Mouse (Mus musculus) olfactory bulb, adult 2 months (tissue): Measurements from ENCODE around the gene Ppp1r13l. TPM values are rescaled to one million over a fixed set of nuclear protein-coding genes. Genes with fewer than 3 reads are reported as not detected.

Experiments used
- H3K27ac ChIP-seq: fragments of 200-500 bp; 2 replicates; pipeline ENCODE4 v1.5.1; 2012; ENCODE audit warnings: low read depth, low read length; ENCODE audit not compliant: insufficient read depth
- H3K4me1 ChIP-seq: fragments of 200-500 bp; 2 replicates; pipeline ENCODE4 v1.6.1; 2012; ENCODE audit warnings: low read length; ENCODE audit not compliant: control insufficient read depth, insufficient read depth
- H3K4me3 ChIP-seq: fragments of 200-500 bp; 2 replicates; pipeline ENCODE4 v1.5.1; 2012; ENCODE audit warnings: mild to moderate bottlenecking, low read depth, low read length, moderate library complexity; ENCODE audit not compliant: insufficient read depth
- CTCF ChIP-seq: fragments of 200-500 bp; IDR thresholded peaks from 2 replicates; pipeline ENCODE4 v1.5.1; 2012; ENCODE audit warnings: low read depth, mild to moderate bottlenecking, low read length, moderate library complexity; ENCODE audit not compliant: insufficient read depth
- POLR2A ChIP-seq: fragments of 200-500 bp; IDR thresholded peaks from 2 replicates; pipeline ENCODE4 v1.6.1; 2012; ENCODE audit warnings: mild to moderate bottlenecking, low read depth, low read length, moderate library complexity; ENCODE audit not compliant: insufficient read depth
- WGBS: fragments of 180-500 bp; shearing (Covaris S2); methylation state at CpG from one replicate; pipeline ENCODE4 v1.1.7; 2018; 5-methylcytosine and 5-hydroxymethylcytosine counted together
- polyA plus RNA-seq: library from polyadenylated mRNA; stranded (reverse); fragments of >200 nt; gene quantifications from 2 replicates; pipeline ENCODE4 v1.2.4, GENCODE M21; 2012; ENCODE audit warnings: low replicate concordance; ENCODE audit not compliant: missing spikeins, insufficient read depth, insufficient read length

The Ppp1r13l gene
- polyA plus RNA-seq, 1 experiment = not detected

- 75% methylated on average over 18 of the region's 18 CpGs for WGBS
- TF ChIP-seq POLR2A = no peak
- Histone ChIP-seq H3K4me3 (no peak overlapping the region), H3K4me1 (no peaks in the 10 kb centered on the region), H3K27ac (no peak overlapping the region)
Observed at GRCm38 (mm10) chr7:19375368-19375767, 15.8 kb downstream of the Ppp1r13l start.

DNA sequence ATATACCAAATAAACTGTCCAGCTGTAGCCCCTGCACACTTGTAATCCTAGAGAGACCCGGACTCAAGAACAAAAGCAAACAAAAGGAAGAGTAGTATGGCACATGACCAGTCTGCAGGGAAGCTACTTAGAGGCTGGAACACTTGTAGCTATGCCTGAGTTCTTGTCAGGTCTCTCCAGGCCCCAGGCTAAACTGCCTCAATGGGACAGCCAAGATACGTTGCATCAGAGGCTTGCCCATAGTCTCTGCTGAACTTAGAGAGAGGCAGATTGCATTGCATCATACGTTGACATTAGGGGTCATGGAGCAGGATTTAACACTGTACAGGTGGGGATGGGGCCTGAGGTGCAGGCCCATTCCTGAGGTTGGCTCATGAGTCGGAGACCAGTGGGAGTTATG is 16.5 kb downstream of the Ppp1r13l start:
- H3K4me1 ChIP-seq = no peaks in the 10 kb centered on the region
- H3K4me3 ChIP-seq = no peak overlapping the region
- H3K27ac ChIP-seq = no peak overlapping the region
- TF ChIP-seq CTCF (no peak), POLR2A (no peak)
- WGBS = 92% methylated on average over 4 of the region's 4 CpGs

DNA sequence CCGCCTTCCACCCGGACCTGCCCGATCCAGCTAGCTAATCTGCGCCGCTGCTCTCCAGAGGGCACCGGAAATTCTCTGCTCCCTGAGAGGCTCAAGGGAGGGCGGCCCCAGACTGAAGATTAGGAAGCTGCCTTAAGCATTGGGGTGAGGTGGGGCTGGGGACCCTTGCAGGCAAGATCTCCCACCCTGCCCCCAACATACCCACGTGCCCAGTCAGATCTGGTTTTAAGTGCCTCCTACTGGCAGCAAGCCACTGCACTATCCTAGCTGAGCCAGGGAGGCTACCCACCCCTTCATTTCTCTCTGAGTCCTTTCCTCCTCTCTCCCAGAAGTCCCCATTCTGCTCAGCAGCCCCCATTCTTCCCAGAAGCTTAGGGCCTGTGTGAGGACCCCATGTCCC is 18.5 kb downstream of the Ppp1r13l start:
- TF ChIP-seq CTCF (no peak), POLR2A (no peak)
- WGBS = 75% methylated on average over 8 of the region's 8 CpGs
- H3K4me3 ChIP-seq = no peak overlapping the region
- H3K27ac ChIP-seq = no peak overlapping the region
- no peaks in the 10 kb centered on the region for H3K4me1 ChIP-seq

- no peak within 1 kb of the TSS for H3K27ac ChIP-seq
- H3K4me3 ChIP-seq = peak within 1 kb of the TSS; percentile 94
- H3K4me1 ChIP-seq = peaks cover 8% of the 10 kb centered on the region
- TF ChIP-seq CTCF = no peak
- TF ChIP-seq POLR2A = peak; percentile 50; the same call in 1 of the 2 replicates
- 6% methylated on average over 44 of the region's 48 CpGs for WGBS
Observed at GRCm38 (mm10) chr7:19381377-19382165, 22.0 kb downstream of the Ppp1r13l start, which contains the start of gene Ercc2. Ercc2 (plus strand) TSS chr7:19382010.

DNA sequence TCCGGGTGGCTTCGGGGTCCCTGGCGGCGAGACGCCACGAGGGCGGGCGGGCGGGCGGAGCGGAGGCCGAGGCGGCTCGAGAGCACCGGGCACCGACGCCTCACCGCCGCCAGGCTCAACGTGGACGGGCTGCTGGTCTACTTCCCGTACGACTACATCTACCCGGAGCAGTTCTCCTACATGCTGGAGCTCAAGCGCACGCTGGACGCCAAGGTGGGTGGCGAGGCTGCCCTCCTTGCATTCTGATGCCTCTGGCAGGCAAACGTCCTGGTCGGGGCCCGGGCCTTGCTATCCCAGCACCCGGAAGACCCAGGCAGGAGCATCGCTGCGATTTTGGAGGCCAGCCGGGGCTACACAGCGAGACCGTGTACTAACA is 22.6 kb downstream of the Ppp1r13l start:
- under 1% methylated on average over 29 of the region's 37 CpGs for WGBS
- no peak overlapping the region for H3K27ac ChIP-seq
- H3K4me1 ChIP-seq = peaks cover 8% of the 10 kb centered on the region
- TF ChIP-seq POLR2A = no peak
- TF ChIP-seq CTCF = no peak
- H3K4me3 ChIP-seq = peak overlapping the region; percentile 94

GRCm38 (mm10) chr7:19383708-19384107 is 24.2 kb downstream of the Ppp1r13l start:
- Histone ChIP-seq H3K4me1 (peaks cover 8% of the 10 kb centered on the region), H3K27ac (no peak overlapping the region), H3K4me3 (no peak overlapping the region)
- 88% methylated on average over 9 of the region's 9 CpGs for WGBS
- TF ChIP-seq POLR2A (no peak), CTCF (no peak)

GRCm38 (mm10) chr7:19388699-19389413 is 29.3 kb downstream of the Ppp1r13l start:
- Histone ChIP-seq H3K4me1 (peaks cover 11% of the 10 kb centered on the region), H3K4me3 (no peak overlapping the region), H3K27ac (no peak overlapping the region)
- WGBS = 59% methylated on average over 10 of the region's 10 CpGs
- TF ChIP-seq POLR2A = no peak
- TF ChIP-seq CTCF = no peak

GRCm38 (mm10) chr7:19394484-19394883 is 34.9 kb downstream of the Ppp1r13l start:
- H3K4me1 ChIP-seq = no peaks in the 10 kb centered on the region
- H3K4me3 ChIP-seq = no peak overlapping the region
- 93% methylated on average over 8 of the region's 8 CpGs for WGBS
- no peak overlapping the region for H3K27ac ChIP-seq
- no peak for TF ChIP-seq POLR2A
- TF ChIP-seq CTCF = no peak

DNA sequence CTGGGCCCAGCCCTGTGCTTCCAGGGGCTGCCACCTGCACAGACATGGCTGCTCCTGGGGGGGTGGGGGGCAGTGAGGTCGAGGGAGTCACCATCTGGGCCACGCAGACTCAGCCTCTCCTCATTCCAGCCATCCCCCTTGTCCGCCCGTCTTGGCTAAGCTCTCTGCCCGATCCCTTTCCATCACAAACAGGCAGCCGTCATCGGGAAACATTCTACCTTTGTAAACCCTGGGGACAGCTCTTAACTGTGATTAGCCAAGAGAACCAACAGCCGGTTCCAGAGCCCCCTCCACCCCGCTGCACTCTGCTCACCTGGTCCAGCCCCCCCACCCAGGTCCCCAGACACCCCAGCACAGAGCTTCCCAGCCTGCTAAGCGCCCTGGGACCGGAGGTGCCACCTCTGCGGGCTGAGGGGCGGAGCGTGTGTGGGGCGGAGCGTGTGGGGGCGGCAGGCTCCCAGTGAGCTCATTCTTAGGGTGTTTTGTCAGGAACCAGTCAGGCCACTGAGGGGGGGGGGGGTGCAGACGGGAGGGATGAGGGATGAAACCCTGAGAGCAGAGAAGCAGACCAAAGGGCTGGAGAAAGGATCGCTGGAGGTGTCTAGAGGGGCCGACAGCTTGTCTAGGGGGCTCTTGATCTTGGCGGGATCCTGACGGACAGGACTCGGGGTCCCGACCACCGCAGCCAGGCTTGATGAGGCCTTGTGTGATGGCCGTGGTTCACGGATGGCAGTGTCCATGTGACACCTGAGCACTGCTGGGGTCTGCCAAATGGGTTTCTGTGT is 40.1 kb downstream of the Ppp1r13l start:
- 11% methylated on average over 27 of the region's 27 CpGs for WGBS
- Histone ChIP-seq H3K4me1 (peaks cover 12% of the 10 kb centered on the region), H3K4me3 (no peak overlapping the region), H3K27ac (no peak overlapping the region)
- TF ChIP-seq CTCF (no peak), POLR2A (no peak)
